Mouse (Mus musculus): ENCODE results near the gene R3hcc1l.

- no peak for TF ChIP-seq CTCF (IDR thresholded peaks at IDR 0.05; ENCODE audit: insufficient read depth, low read length)
- no peak for TF ChIP-seq POLR2A (IDR thresholded peaks at IDR 0.05; ENCODE audit: borderline replicate concordance, extremely low read depth, low read depth, low read length)
Observed at GRCm38 (mm10) chr19:42640211-42640610, 121.7 kb downstream of the R3hcc1l start.
